Mouse (Mus musculus): ENCODE results near the gene Ncbp3. TPM values are rescaled to one million over a fixed set of nuclear protein-coding genes. Genes with fewer than 3 reads are reported as not detected.

Ncbp3 gene
- polyA plus RNA-seq, 1 experiment from 2014 or later, result 9.5 TPM

DNA sequence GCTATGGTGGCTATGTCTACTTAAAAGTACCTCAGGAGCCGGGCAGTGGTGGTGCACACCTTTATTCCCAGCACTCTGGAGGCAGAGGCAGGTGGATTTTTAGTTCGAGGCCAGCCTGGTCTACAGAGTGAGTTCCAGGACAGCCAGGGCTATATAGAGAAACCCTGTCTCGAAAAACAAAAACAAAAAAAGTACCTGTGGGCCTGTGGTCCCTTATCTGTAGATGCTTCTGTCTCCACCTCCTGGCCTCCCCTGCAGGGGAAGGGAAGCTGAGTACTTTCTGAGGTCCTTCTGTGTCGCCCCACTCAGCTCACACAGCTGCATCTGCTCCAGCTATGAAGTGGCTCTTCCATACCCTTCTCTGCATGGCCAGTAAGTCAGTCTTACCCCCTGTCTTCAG, 42.7 kb downstream of the Ncbp3 start, which contains the start of gene Itgae:
TSS of gene Itgae (plus strand) at position 301 of the 400 bp plus-strand sequence.
- H3K36me3 ChIP-seq (ENCODE audit: control insufficient read depth, insufficient read depth, low read length), result no peaks in the 10 kb centered on the region
- H3K27ac ChIP-seq (replicated peaks in 1 of 2; ENCODE audit: control insufficient read depth in 1 of 2, insufficient read depth in 1 of 2, low read depth in 2 of 2, low read length in 2 of 2), result no peak within 1 kb of the TSS
- no peak within 1 kb of the TSS for H3K4me2 ChIP-seq (ENCODE audit: low read length)
- H3K4me1 ChIP-seq (ENCODE audit: control insufficient read depth in 2 of 2, insufficient read depth in 2 of 2, low read length in 2 of 2), result peaks cover 21 to 31% of the 10 kb centered on the region in 2 experiments
- H3K9ac ChIP-seq (ENCODE audit: low read length), result no peak within 1 kb of the TSS
- H3K4me3 ChIP-seq (ENCODE audit: control insufficient read depth in 1 of 2, insufficient read depth in 1 of 2, low read depth in 1 of 2, low read length in 2 of 2), result no peak within 1 kb of the TSS
- no peak for ATAC-seq (ENCODE audit: insufficient number of reproducible peaks, insufficient read depth, low FRiP score, low read depth)
- H3K9me3 ChIP-seq (ENCODE audit: control insufficient read depth, low read length), result no peaks in the 10 kb centered on the region
- no peaks in the 10 kb centered on the region for H3K27me3 ChIP-seq (ENCODE audit: control insufficient read depth, insufficient read depth, low read length)
- 63% methylated on average over 4 of the region's 4 CpGs for WGBS

DNA sequence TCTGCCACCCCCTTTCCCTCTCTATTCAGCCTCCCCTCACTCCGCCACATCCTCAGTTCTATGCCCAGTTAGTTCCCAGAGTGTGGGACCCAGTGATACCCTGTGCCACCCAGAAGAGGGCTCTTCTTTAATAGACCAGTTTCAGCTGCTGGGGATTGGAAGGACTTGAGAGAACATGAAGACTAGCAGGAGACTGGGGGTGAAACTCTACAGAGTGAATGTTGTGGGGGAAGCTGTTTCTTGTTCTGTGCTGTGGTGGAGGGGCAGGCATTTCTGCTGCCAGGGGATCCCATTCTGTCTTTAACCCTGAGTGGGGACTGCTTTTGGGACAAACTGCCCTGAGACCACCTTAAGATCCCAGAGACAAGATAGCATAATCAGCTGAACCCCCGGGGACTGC, 43.2 kb downstream of the Ncbp3 start:
- Histone ChIP-seq H3K27me3 (ENCODE audit: control insufficient read depth, insufficient read depth, low read length) (no peaks in the 10 kb centered on the region), H3K4me3 (ENCODE audit: control insufficient read depth in 1 of 2, insufficient read depth in 1 of 2, low read depth in 1 of 2, low read length in 2 of 2) (no peak overlapping the region), H3K27ac (replicated peaks in 1 of 2; ENCODE audit: control insufficient read depth in 1 of 2, insufficient read depth in 1 of 2, low read depth in 2 of 2, low read length in 2 of 2) (no peak overlapping the region), H3K9me3 (ENCODE audit: control insufficient read depth, low read length) (no peaks in the 10 kb centered on the region), H3K36me3 (ENCODE audit: control insufficient read depth, insufficient read depth, low read length) (no peaks in the 10 kb centered on the region), H3K4me1 (ENCODE audit: control insufficient read depth in 2 of 2, insufficient read depth in 2 of 2, low read length in 2 of 2) (peaks cover 19 to 27% of the 10 kb centered on the region in 2 experiments), H3K4me2 (ENCODE audit: low read length) (no peak overlapping the region), H3K9ac (ENCODE audit: low read length) (no peak overlapping the region)
- ATAC-seq (ENCODE audit: insufficient number of reproducible peaks, insufficient read depth, low FRiP score, low read depth), result no peak
- WGBS, result 79% methylated on average over 2 of the region's 2 CpGs

DNA sequence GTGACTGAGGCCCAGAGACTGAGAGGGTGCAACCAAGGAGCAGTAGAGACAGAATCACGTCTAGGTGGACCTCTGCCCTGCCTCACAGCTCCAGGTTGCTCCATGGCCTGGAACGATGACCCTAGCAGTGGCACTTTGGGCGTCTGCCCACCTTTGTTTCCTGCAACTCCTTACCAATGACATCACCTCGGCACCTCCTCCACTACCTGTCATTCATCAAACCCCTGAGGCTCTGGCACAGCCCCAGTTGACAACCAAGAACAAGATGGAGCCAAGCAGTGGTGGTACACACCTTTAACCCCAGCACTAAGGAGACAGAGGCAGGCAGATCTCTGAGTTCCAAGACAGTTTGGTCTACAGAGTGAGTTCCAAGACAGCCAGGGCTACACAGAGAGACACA, 44.5 kb downstream of the Ncbp3 start:
- Histone ChIP-seq H3K27ac (replicated peaks in 1 of 2; ENCODE audit: control insufficient read depth in 1 of 2, insufficient read depth in 1 of 2, low read depth in 2 of 2, low read length in 2 of 2) (no peak overlapping the region), H3K36me3 (ENCODE audit: control insufficient read depth, insufficient read depth, low read length) (no peaks in the 10 kb centered on the region), H3K4me2 (ENCODE audit: low read length) (no peak overlapping the region), H3K9ac (ENCODE audit: low read length) (no peak overlapping the region), H3K27me3 (ENCODE audit: control insufficient read depth, insufficient read depth, low read length) (no peaks in the 10 kb centered on the region), H3K4me1 (ENCODE audit: control insufficient read depth in 2 of 2, insufficient read depth in 2 of 2, low read length in 2 of 2) (peaks cover 13 to 18% of the 10 kb centered on the region in 2 experiments), H3K9me3 (ENCODE audit: control insufficient read depth, low read length) (no peaks in the 10 kb centered on the region), H3K4me3 (ENCODE audit: control insufficient read depth in 1 of 2, insufficient read depth in 1 of 2, low read depth in 1 of 2, low read length in 2 of 2) (no peak overlapping the region)
- WGBS, result 78% methylated on average over 4 of the region's 4 CpGs
- no peak for ATAC-seq (ENCODE audit: insufficient number of reproducible peaks, insufficient read depth, low FRiP score, low read depth)

DNA sequence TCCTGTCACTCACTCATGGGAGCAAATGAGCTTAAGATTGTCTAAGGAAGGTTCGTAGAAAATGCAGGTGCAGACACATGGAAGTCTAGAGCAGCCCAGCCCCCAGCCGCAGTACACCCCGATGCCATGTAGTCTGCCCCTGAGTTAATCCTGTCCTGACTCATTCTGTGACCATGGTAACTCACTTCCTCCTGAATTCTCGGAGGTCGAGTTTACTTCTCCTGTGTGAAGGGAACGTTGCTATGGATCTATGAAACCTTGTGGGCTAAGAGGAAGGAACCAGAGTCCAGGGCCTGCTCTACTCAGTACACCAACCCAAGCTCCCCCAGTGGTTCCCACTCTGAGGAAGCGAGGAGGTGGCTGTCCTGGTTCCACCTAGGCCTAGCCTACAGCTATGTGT, 45.3 kb downstream of the Ncbp3 start:
- no peaks in the 10 kb centered on the region for H3K27me3 ChIP-seq (ENCODE audit: control insufficient read depth, insufficient read depth, low read length)
- H3K27ac ChIP-seq (replicated peaks in 1 of 2; ENCODE audit: control insufficient read depth in 1 of 2, insufficient read depth in 1 of 2, low read depth in 2 of 2, low read length in 2 of 2), result no peak overlapping the region
- H3K9ac ChIP-seq (ENCODE audit: low read length), result no peak overlapping the region
- 62% methylated on average over 7 of the region's 7 CpGs for WGBS
- H3K9me3 ChIP-seq (ENCODE audit: control insufficient read depth, low read length), result no peaks in the 10 kb centered on the region
- no peak for ATAC-seq (ENCODE audit: insufficient number of reproducible peaks, insufficient read depth, low FRiP score, low read depth)
- no peaks in the 10 kb centered on the region for H3K36me3 ChIP-seq (ENCODE audit: control insufficient read depth, insufficient read depth, low read length)
- H3K4me1 ChIP-seq (ENCODE audit: control insufficient read depth in 2 of 2, insufficient read depth in 2 of 2, low read length in 2 of 2), result peaks cover 9 to 13% of the 10 kb centered on the region in 2 experiments
- no peak overlapping the region for H3K4me3 ChIP-seq (ENCODE audit: control insufficient read depth in 1 of 2, insufficient read depth in 1 of 2, low read depth in 1 of 2, low read length in 2 of 2)
- H3K4me2 ChIP-seq (ENCODE audit: low read length), result no peak overlapping the region

- Histone ChIP-seq H3K36me3 (ENCODE audit: control insufficient read depth, insufficient read depth, low read length) (no peaks in the 10 kb centered on the region), H3K27me3 (ENCODE audit: control insufficient read depth, insufficient read depth, low read length) (no peaks in the 10 kb centered on the region), H3K4me3 (ENCODE audit: control insufficient read depth in 1 of 2, insufficient read depth in 1 of 2, low read depth in 1 of 2, low read length in 2 of 2) (no peak overlapping the region), H3K4me2 (ENCODE audit: low read length) (no peak overlapping the region), H3K27ac (replicated peaks in 1 of 2; ENCODE audit: control insufficient read depth in 1 of 2, insufficient read depth in 1 of 2, low read depth in 2 of 2, low read length in 2 of 2) (no peak overlapping the region), H3K9ac (ENCODE audit: low read length) (no peak overlapping the region), H3K4me1 (ENCODE audit: control insufficient read depth in 2 of 2, insufficient read depth in 2 of 2, low read length in 2 of 2) (peaks cover 0 to 2% of the 10 kb centered on the region in 2 experiments; a peak in 1 of 4 replicates), H3K9me3 (ENCODE audit: control insufficient read depth, low read length) (no peaks in the 10 kb centered on the region)
- WGBS, result 59% methylated on average over 11 of the region's 11 CpGs
- ATAC-seq (ENCODE audit: insufficient number of reproducible peaks, insufficient read depth, low FRiP score, low read depth), result no peak
Measured at GRCm38 (mm10) chr11:73094231-73094995, 46.8 kb downstream of the Ncbp3 start.

DNA sequence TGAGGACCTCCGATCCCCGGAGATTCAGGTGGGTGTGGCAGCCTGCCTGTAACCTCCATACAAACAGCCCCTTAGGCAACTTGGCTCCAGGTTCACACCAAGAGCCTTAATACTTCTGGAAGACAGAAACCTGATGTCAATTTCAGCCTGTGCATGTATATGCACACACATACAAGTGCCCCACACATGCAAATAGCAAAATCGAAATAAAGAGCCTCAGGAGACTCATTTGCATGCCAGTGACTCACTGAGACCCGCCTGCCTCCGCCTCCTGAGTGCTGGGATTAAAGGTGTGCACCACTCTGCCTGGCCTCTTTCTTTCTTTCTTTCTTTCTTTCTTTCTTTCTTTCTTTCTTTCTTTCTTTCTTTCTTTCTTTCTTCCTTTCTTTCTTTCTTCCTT, 51.3 kb downstream of the Ncbp3 start:
- Histone ChIP-seq H3K4me3 (ENCODE audit: control insufficient read depth in 1 of 2, insufficient read depth in 1 of 2, low read depth in 1 of 2, low read length in 2 of 2) (no peak overlapping the region), H3K4me2 (ENCODE audit: low read length) (no peak overlapping the region), H3K27me3 (ENCODE audit: control insufficient read depth, insufficient read depth, low read length) (no peaks in the 10 kb centered on the region), H3K9me3 (ENCODE audit: control insufficient read depth, low read length) (no peaks in the 10 kb centered on the region), H3K4me1 (ENCODE audit: control insufficient read depth in 2 of 2, insufficient read depth in 2 of 2, low read length in 2 of 2) (peaks cover 0 to 5% of the 10 kb centered on the region in 2 experiments; a peak in 1 of 4 replicates), H3K9ac (ENCODE audit: low read length) (no peak overlapping the region), H3K36me3 (ENCODE audit: control insufficient read depth, insufficient read depth, low read length) (no peaks in the 10 kb centered on the region), H3K27ac (replicated peaks in 1 of 2; ENCODE audit: control insufficient read depth in 1 of 2, insufficient read depth in 1 of 2, low read depth in 2 of 2, low read length in 2 of 2) (no peak overlapping the region)
- no peak for ATAC-seq (ENCODE audit: insufficient number of reproducible peaks, insufficient read depth, low FRiP score, low read depth)
- 70% methylated on average over 5 of the region's 5 CpGs for WGBS

DNA sequence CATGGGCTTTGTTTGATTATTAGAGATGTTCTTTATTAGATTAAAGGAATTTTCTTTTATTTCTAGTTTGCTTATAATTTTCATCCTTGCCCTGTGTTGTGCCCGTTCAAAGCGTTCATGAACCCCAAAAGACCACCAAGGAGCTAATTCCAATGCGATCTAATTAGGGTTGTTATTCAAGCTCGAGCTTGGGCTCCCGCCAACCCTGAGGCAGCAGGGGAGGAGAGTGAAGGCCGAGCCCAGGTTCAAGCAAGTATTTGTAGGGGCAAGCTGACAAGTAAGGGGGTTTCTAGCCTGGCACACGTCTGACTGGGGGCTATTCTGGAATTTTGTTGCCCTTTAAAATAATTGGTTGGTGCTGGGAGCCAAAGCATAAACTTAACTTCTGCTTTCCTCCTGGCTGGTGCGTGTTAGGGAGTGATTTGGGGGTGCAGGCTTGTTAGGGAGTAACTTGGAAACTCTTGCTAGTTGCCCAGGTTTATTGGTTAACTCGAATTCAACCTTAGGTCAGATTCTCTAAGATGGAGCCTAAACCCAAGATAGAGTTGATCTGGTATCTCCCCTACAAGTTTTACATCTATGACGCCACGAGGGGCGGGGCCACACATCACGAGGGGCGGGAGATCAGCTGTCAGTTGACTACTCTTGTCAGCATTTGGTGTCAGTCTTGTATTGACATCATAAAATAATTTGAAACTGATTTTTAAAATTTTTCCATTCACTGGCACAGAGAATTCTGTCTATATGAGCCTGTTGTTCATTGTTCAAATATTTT, 52.6 kb downstream of the Ncbp3 start:
- Histone ChIP-seq H3K4me2 (ENCODE audit: low read length) (no peak overlapping the region), H3K36me3 (ENCODE audit: control insufficient read depth, insufficient read depth, low read length) (no peaks in the 10 kb centered on the region), H3K4me1 (ENCODE audit: control insufficient read depth in 2 of 2, insufficient read depth in 2 of 2, low read length in 2 of 2) (0 out of 4 replicates have a peak, but pooled peaks cover 0 to 3% of the 10 kb centered on the region in 2 experiments), H3K27ac (replicated peaks in 1 of 2; ENCODE audit: control insufficient read depth in 1 of 2, insufficient read depth in 1 of 2, low read depth in 2 of 2, low read length in 2 of 2) (no peak overlapping the region), H3K9ac (ENCODE audit: low read length) (no peak overlapping the region), H3K27me3 (ENCODE audit: control insufficient read depth, insufficient read depth, low read length) (no peaks in the 10 kb centered on the region), H3K4me3 (ENCODE audit: control insufficient read depth in 1 of 2, insufficient read depth in 1 of 2, low read depth in 1 of 2, low read length in 2 of 2) (no peak overlapping the region), H3K9me3 (ENCODE audit: control insufficient read depth, low read length) (no peaks in the 10 kb centered on the region)
- 77% methylated on average over 14 of the region's 14 CpGs for WGBS
- ATAC-seq (ENCODE audit: insufficient number of reproducible peaks, insufficient read depth, low FRiP score, low read depth), result no peak

Data from heart, embryonic 14.5 days (tissue).